Mouse (Mus musculus) frontal cortex, postnatal 36 days (tissue): ENCODE data around the gene Sorbs2.

Source experiments
- DNase-seq, 2 experiments: peaks; one replicate each; pipeline ENCODE4 v3.0.0; 2022; ENCODE audit warnings: low spot score in 2 of 2

Gene Sorbs2

GRCm38 (mm10) chr8:45579714-45580543, 72.3 kb downstream of the Sorbs2 start:
- DNase-seq = no peak

DNA sequence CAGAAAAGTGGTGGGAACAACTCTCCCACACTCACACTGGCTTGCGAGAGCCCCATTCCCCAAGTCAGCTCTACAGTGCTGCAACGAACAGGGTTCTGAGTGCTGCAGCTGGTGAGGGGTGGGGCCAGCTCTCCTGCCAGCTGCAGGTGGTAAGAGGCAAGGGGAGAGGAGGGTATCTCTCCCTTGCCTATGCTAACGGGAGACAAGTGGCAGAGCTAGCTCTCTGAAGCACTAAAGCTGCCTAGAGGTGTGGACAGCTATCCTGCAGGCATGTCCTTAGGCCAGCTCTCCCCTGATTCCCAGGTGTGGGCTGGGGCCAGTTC, 72.9 kb downstream of the Sorbs2 start:
- DNase-seq = no peak

- no peak for DNase-seq
Measured at GRCm38 (mm10) chr8:45583856-45584255, 76.3 kb downstream of the Sorbs2 start.

DNA sequence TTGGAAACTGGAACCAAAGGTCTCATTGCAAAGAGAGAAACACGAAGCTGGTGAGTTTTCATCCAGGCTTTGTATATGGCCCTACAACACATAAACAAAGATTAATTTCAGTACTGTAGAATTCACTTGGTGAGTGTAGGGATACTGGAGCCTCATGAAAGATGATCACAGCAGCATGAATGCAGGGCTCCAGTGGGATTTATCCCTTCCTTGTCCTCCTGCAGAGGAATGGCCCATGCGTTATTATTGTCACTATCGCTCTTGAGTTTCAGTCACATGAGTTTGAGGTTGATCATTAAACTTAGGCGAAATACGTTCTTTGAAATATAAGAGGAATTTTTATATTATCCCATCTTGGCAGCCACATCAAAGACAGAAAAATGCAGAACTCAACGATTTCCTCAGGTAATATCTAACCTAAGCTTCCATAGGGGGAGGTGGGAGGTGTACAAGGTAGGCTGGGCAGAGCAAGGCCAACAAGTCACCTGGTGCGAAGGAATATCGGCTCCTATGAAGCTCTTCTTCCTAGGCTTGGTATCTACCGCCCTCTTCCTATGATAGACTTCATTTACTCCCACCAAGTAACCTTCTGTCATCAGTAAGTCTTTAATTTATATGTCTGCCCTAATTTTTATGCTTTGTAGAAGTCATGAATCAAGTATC, 76.9 kb downstream of the Sorbs2 start:
- no peak for DNase-seq

DNA sequence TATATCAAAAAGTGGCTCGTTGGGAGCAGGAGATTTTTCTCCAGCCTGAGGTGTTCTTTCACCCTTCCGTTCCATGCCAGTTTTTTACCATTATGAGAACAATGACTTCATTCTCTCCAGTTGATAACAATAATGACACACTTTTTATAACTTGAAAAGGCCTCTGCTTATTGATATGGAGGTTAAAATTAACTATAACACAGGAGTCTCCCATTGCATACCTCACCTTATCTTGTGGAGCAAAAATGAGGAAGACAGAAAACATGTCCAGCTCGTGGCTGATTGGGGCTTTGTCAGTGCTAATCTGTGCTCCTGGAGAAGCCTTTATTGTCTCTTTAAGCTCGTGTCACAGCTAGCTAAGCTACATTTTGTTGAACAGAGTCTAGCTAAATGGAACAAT, 77.6 kb downstream of the Sorbs2 start:
- no peak for DNase-seq

DNA sequence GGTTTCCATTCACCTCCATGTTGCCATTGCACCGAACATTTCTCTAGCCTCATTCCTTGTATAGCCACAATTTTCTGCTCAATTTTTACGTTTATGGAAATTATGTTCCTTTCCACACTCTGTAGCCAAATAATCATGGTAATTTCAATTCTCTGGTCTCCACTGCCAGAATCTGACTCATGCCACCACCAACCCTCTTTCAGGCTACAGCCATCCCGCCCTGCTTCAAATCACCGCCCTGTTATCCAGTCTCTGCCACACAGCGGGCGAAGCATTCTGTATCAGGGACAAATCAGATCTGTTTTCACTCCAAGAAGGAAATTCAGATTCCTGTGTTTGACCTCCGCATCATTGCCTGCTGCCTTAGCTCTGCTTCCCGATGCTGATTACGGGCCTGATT, 79.4 kb downstream of the Sorbs2 start:
- DNase-seq = peak; percentile 43 to 55

DNA sequence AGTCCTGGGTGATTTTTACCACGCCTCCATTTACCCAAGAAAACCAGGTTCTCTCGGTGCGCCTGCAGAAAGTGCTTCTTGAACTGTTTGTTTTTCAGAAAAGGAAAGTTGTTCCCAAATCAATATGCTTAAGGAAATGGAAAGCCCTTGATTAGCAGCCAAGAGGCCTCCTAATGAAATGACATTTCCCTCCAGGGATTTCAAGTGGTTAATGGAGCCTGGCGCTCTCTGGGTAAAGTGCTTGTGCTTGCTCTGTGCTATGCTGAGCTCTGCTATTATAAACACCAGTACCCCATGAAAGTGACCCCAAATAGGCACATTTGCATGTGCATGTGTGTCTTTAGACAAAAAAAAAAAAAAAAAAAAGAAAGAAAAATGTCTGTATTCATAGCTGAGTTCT, 84.3 kb downstream of the Sorbs2 start:
- DNase-seq = no peak

- DNase-seq = peak; percentile 77 to 91
Measured at GRCm38 (mm10) chr8:45593711-45594110, 86.1 kb downstream of the Sorbs2 start.

- no peak for DNase-seq
Measured at GRCm38 (mm10) chr8:45595983-45596382, 88.4 kb downstream of the Sorbs2 start.

DNA sequence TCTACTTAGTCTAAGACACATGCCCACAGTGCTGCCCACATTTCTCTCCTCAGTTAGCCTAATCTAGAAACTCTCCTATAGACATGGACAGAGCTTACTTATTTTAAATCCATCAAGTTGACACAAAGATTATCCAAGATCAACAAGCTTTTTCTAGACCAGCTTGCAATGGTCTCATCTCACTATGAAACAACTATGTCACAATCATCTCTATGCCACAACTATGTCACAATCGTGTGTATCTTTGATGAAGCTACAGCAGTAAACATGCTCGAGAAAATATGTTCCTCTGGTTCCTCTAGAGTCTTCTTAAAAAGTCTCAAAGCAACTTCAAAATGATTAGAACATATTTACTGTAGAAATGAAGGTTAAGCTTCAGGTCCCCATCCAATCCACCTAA, 89.0 kb downstream of the Sorbs2 start:
- no peak for DNase-seq

GRCm38 (mm10) chr8:45597631-45598420, 90.2 kb downstream of the Sorbs2 start:
- no peak for DNase-seq

- DNase-seq = no peak
Measured at GRCm38 (mm10) chr8:45598883-45599282, 91.3 kb downstream of the Sorbs2 start.

DNA sequence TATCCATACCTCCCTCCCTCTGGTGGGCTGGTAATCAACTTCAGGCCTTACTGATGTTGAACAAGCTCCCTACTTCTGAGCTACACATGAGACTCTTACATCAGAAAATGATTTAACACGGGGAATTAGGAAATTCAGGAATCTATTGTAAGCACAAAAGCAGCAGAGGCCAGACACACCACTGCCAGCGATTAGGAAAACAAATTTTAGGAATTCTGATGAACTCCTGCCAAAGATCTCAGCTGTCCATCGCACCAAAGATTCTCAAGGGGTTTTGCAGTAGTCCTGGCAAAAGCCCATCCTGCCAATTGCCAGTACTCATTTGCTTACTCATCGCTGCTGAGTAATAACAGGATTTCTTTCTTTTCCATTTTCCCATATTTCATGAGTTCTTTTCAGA, 94.4 kb downstream of the Sorbs2 start:
- DNase-seq = no peak

GRCm38 (mm10) chr8:45605419-45605818, 97.8 kb downstream of the Sorbs2 start:
- DNase-seq = peak in 1 of 2 experiments; percentile 41

- no peak for DNase-seq
Measured at GRCm38 (mm10) chr8:45607012-45607411, 99.4 kb downstream of the Sorbs2 start.

DNA sequence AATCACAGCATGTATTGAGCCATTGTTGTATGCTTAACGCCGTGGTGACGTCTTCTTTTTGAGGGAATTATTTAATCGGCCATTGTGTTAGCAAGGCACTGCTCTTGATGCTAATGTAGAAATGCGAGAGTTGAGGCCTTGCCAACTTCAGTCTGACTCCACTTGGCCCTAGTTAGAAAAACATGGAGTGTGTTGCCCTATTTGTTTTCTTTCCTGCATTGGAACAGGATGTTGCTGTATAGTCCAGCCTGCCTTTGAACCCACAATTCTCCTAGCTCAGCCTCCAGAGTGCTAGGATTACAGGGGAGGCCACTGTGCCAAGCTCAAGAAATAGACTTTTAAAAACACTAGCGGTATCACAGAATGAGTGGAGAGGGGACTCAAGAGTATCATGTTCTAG, 100.8 kb downstream of the Sorbs2 start:
- DNase-seq = no peak

DNA sequence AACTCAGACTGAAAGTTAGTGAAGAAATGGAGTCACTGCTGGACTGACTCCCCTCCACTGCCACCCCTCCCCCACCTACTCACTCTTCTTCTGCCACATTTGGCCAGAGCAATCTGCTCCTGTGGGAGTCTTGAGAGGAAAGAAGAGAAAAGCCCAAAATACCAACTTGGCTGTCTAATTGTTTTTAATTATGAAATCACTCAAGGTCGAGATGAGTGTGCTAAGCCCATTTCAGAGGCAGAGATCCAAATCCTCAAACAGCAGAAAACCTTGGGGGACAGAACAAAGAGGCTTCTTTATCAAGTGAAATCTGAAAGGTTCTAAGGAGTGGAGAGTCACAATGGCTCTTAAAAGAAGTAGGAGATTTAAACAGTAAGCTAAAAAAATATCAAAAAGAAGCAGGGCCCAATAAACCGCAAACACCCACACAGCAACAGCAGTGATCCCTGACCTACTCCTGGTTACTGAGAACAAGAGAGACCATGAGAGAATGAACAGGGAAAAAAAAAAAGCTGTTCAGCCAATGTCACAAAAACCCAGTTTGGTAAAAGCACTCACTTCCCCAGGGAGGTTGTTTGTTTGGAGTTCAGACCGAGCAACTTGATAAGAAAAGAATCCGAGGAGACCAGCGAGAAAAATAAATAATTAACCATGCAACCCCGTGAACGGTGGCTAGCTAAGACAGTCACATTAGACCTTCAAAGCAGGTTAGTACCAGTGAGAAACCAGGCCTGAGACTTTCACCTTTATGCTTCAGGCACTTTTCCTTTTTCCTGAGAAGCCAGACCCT, 103.0 kb downstream of the Sorbs2 start:
- DNase-seq = no peak

- no peak for DNase-seq
Measured at GRCm38 (mm10) chr8:45611320-45611719, 103.7 kb downstream of the Sorbs2 start.

DNA sequence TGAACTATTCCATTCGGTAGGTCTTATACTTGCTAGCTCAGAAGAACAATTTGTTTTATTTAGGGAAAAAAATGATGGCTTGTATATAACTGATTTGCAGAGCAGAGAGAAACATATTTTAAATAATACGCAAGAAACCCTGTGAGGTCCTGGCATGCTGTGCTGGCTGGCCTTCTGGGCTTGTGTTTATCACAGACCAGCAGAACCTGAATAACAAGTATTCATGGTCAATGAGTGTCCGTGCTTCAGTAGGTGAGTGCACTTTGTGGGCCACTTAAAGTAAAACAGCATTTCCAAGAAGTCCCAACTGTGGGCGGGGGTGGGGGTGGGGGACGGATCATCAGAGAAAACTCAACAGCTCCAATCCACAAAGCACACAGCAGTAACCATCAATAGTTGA, 107.0 kb downstream of the Sorbs2 start:
- no peak for DNase-seq

GRCm38 (mm10) chr8:45615050-45615449, 107.5 kb downstream of the Sorbs2 start:
- DNase-seq = no peak

GRCm38 (mm10) chr8:45615551-45615950, 108.0 kb downstream of the Sorbs2 start:
- no peak for DNase-seq
